Mouse (Mus musculus): ENCODE data around the gene Slc7a4. TPM values are rescaled to one million over a fixed set of nuclear protein-coding genes. Genes with fewer than 3 reads are reported as not detected.

The Slc7a4 gene
- total and polyA plus RNA-seq, 3 experiments = 1.3 TPM; not detected in 2

DNA sequence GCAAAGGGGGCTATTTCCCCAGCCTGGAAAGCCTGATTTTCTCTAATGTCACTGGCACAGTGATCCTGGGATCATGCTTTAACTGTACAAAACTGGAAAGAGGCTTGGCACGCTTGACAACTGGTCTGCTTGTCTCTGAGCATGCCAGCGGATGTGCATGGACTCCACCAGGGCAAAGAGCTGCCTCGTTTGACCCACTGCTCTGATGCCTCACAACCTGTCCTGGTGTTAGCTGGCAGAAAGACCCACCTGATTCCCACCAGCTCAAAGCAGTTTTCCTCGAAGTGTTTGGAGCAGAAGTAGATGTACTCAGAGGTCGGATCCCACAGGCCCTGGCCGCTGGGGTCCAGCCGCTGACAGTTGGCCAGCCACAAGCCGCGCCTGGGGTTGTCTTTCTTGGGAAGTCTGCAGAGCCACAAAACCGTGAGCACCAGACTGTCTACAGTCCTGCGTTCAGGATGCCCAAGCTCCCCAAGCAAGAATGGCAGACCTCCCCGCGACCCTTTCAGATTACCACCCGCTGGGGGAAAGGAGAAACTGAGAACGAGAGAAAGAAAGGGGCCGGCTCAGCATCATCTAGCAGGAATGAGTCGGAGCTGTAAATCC is 52.9 kb downstream of the Slc7a4 start:
- dilution Hi-C loops (cut with MboI; ENCODE audit: extremely low pct_ligation_motif_present, extremely low pct_unique_long_range_greater_than_20kb, low sequenced_read_pairs) = no loop called here
- peak; percentile 24 for DNase-seq (ENCODE audit: extremely low read depth)

GRCm38 (mm10) chr16:17528276-17528675 is 54.7 kb downstream of the Slc7a4 start:
- in situ Hi-C loops (cut with MboI; ENCODE audit: low pct_ligation_motif_present, low pct_unique_long_range_greater_than_20kb, low sequenced_read_pairs) = no loop called here
- H3K27ac ChIP-seq (ENCODE audit: insufficient read depth, low read depth) = 0 out of 2 replicates have a peak overlapping the region, but pooled peaks have one; percentile 3
- H3K9me3 ChIP-seq (replicated peaks; ENCODE audit: low read length) = no peaks in the 10 kb centered on the region
- dilution Hi-C loops (cut with MboI; ENCODE audit: extremely low pct_ligation_motif_present, extremely low pct_unique_long_range_greater_than_20kb, low sequenced_read_pairs) = no loop called here
- peak; percentile 26; the same call in 1 of the 2 replicates for TF ChIP-seq ZMIZ1 (IDR thresholded peaks at IDR 0.05; ENCODE audit: low read depth, low read length)
- no peak for TF ChIP-seq SIN3A (IDR thresholded peaks at IDR 0.05; ENCODE audit: low read length)
- 0 out of 2 replicates have a peak, but pooled peaks have one; percentile 1 for TF ChIP-seq ELF1 (IDR thresholded peaks at IDR 0.05; ENCODE audit: low read depth, low read length)
- H3K27me3 ChIP-seq (replicated peaks) = no peaks in the 10 kb centered on the region
- H3K9ac ChIP-seq (ENCODE audit: insufficient read depth, low read depth) = no peak overlapping the region
- H3K36me3 ChIP-seq (replicated peaks in 1 of 2; ENCODE audit: control insufficient read depth in 1 of 2, insufficient read depth in 1 of 2, low read length in 1 of 2) = peaks cover 53 to 57% of the 10 kb centered on the region in 2 experiments
- H3K4me1 ChIP-seq (ENCODE audit: control insufficient read depth in 1 of 2, insufficient read depth in 2 of 2) = peaks cover 7 to 48% of the 10 kb centered on the region in 2 experiments; a peak in 3 of 4 replicates
- H3K4me2 ChIP-seq (ENCODE audit: insufficient read depth, low read depth, poor library complexity, severe bottlenecking) = no peak overlapping the region
- H3K4me3 ChIP-seq (replicated peaks in 1 of 3; ENCODE audit: low read depth in 2 of 3, low read length in 2 of 3, poor library complexity in 1 of 3) = peak overlapping the region in 1 of 3 experiments; percentile 1
- peak; percentile 51 for DNase-seq (ENCODE audit: extremely low read depth)
- H3K79me2 ChIP-seq (replicated peaks; ENCODE audit: control insufficient read depth, extremely low read depth, insufficient read depth, poor library complexity, severe bottlenecking) = peaks cover 11% of the 10 kb centered on the region; the same call in 1 of the 2 replicates

More for the DNA sequence above, 52.9 kb downstream of the Slc7a4 start:
- in situ Hi-C loops (cut with MboI; ENCODE audit: low pct_ligation_motif_present, low pct_unique_long_range_greater_than_20kb, low sequenced_read_pairs) = loop anchor here (5.0 to 10.0 kb wide), 2 partner anchors 123 to 325 kb away; partner anchors contain the start of genes Pi4ka, Rimbp3, Snap29 and Ube2l3
- H3K79me2 ChIP-seq (replicated peaks; ENCODE audit: control insufficient read depth, extremely low read depth, insufficient read depth, poor library complexity, severe bottlenecking) = peaks cover 11% of the 10 kb centered on the region; the same call in 1 of the 2 replicates
- peak overlapping the region; percentile 63 for H3K4me2 ChIP-seq (ENCODE audit: insufficient read depth, low read depth, poor library complexity, severe bottlenecking)
- peak overlapping the region; percentile 86 for H3K27ac ChIP-seq (ENCODE audit: insufficient read depth, low read depth)
- H3K9ac ChIP-seq (ENCODE audit: insufficient read depth, low read depth) = peak overlapping the region; percentile 94
- H3K27me3 ChIP-seq (replicated peaks) = no peaks in the 10 kb centered on the region
- H3K4me3 ChIP-seq (replicated peaks in 1 of 3; ENCODE audit: low read depth in 2 of 3, low read length in 2 of 3, poor library complexity in 1 of 3) = peak overlapping the region; percentile 69 to 91 (median 77)
- TF ChIP-seq TCF12 (IDR thresholded peaks at IDR 0.05; ENCODE audit: low read depth, low read length) = no peak
- 0 out of 2 replicates have a peak, but pooled peaks have one; percentile 3 for TF ChIP-seq UBTF (IDR thresholded peaks at IDR 0.05; ENCODE audit: low read depth, low read length)
- peaks cover 7 to 48% of the 10 kb centered on the region in 2 experiments; a peak in 3 of 4 replicates for H3K4me1 ChIP-seq (ENCODE audit: control insufficient read depth in 1 of 2, insufficient read depth in 2 of 2)
- no peaks in the 10 kb centered on the region for H3K9me3 ChIP-seq (replicated peaks; ENCODE audit: low read length)
- peaks cover 38 to 40% of the 10 kb centered on the region in 2 experiments for H3K36me3 ChIP-seq (replicated peaks in 1 of 2; ENCODE audit: control insufficient read depth in 1 of 2, insufficient read depth in 1 of 2, low read length in 1 of 2)

- Histone ChIP-seq H3K4me1 (ENCODE audit: control insufficient read depth in 1 of 2, insufficient read depth in 2 of 2) (peaks cover 7 to 48% of the 10 kb centered on the region in 2 experiments; a peak in 3 of 4 replicates), H3K79me2 (replicated peaks; ENCODE audit: control insufficient read depth, extremely low read depth, insufficient read depth, poor library complexity, severe bottlenecking) (peaks cover 11% of the 10 kb centered on the region; the same call in 1 of the 2 replicates), H3K4me3 (replicated peaks in 1 of 3; ENCODE audit: low read depth in 2 of 3, low read length in 2 of 3, poor library complexity in 1 of 3) (no peak overlapping the region), H3K9me3 (replicated peaks; ENCODE audit: low read length) (no peaks in the 10 kb centered on the region), H3K36me3 (replicated peaks in 1 of 2; ENCODE audit: control insufficient read depth in 1 of 2, insufficient read depth in 1 of 2, low read length in 1 of 2) (peaks cover 60 to 63% of the 10 kb centered on the region in 2 experiments), H3K27me3 (replicated peaks) (no peaks in the 10 kb centered on the region), H3K9ac (ENCODE audit: insufficient read depth, low read depth) (no peak overlapping the region), H3K4me2 (ENCODE audit: insufficient read depth, low read depth, poor library complexity, severe bottlenecking) (no peak overlapping the region), H3K27ac (ENCODE audit: insufficient read depth, low read depth) (no peak overlapping the region)
- TF ChIP-seq SIN3A (IDR thresholded peaks at IDR 0.05; ENCODE audit: low read length) = no peak
- TF ChIP-seq CHD2 (IDR thresholded peaks at IDR 0.05; ENCODE audit: low read length) = 0 out of 2 replicates have a peak, but pooled peaks have one; percentile 10
- no peak for TF ChIP-seq BHLHE40 (IDR thresholded peaks at IDR 0.05; ENCODE audit: low read depth, low read length)
- dilution Hi-C loops (cut with MboI; ENCODE audit: extremely low pct_ligation_motif_present, extremely low pct_unique_long_range_greater_than_20kb, low sequenced_read_pairs) (no loop called here), in situ Hi-C loops (cut with MboI; ENCODE audit: low pct_ligation_motif_present, low pct_unique_long_range_greater_than_20kb, low sequenced_read_pairs) (no loop called here)
- no peak for DNase-seq (ENCODE audit: extremely low read depth)
Measured at GRCm38 (mm10) chr16:17527606-17528005, 55.4 kb downstream of the Slc7a4 start.
